Mouse (Mus musculus) 416B (cell line): ENCODE measurements around the gene Prune2.

Source experiments
- DNase-seq: peaks from one replicate; pipeline ENCODE4 v3.0.0; 2011; ENCODE audit warnings: low read depth

Prune2 gene

GRCm38 (mm10) chr19:17263679-17264370, 307.9 kb downstream of the Prune2 start:
- peak; percentile 84 for DNase-seq

DNA sequence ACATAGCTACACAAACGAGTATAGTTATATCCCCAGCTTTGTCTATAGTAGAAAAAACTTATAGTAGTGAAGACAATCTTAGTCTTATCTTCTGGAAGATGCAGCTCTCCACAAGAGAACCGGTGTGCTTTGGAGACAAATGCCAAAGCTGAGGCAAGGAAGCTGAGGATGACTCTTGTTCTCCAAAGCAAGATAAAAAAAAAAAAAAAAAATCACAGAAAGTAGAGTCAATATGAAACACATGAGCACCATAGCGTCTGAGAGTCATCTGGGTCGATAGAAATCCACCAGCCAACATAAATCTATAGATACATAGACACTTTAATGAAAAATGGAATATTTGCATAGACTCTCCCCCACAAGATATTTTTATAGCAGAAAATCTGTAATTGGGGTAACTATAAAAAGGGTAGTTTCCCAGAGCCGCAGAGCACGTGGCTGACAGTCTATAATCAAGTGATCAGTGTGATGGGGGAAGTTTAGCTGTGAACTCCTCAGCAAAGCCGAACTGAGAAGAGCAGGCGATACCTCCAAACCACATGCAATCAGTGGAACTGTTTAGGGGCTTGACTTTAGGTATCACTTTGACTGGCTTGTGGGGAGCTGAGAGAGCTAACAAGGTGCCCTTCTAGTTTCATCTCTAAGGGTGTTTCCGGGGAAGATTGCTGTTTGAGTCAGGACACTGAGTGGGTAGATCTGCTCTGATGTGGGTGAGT, 308.7 kb downstream of the Prune2 start:
- DNase-seq = no peak

DNA sequence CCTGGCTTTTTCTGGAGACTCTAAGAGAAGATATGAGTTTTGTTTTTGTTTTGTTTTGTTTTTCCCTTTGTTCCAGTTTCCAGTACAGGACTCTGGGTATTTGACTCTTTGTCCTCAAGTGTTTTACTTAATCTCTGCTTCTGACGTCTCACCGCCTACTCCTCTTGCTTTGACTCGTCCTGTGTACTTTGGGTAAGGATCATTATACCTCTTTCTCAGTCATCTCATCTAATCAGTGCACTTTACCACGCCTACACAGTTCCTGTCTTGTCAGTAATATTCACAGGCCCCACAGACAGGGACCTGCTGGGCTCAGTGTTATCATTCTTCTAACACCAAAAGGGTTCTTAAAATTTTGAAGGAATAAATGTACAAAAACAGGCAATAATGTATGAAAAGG, 312.8 kb downstream of the Prune2 start:
- no peak for DNase-seq

DNA sequence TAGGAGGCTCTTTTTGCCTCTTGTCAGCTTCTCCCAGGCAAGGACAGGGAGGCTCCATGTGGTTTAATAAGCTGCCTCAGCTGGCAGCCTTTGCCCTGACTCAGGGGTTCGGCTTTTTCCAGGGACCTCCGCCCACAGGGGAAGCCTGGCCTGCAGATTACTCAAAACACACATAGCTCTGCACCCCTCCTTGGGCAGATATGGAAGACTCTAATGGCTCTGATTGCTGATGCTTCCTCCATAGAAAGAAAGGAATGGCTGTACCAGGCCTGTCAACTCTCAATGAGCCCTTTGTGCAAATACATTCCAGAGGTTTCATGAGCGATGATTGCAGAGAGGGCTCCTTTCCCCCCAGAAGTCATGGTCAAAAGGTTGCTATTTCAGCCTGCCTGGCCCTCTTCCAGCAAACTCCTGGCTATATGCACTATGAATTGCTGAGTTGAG, 315.3 kb downstream of the Prune2 start:
- no peak for DNase-seq

DNA sequence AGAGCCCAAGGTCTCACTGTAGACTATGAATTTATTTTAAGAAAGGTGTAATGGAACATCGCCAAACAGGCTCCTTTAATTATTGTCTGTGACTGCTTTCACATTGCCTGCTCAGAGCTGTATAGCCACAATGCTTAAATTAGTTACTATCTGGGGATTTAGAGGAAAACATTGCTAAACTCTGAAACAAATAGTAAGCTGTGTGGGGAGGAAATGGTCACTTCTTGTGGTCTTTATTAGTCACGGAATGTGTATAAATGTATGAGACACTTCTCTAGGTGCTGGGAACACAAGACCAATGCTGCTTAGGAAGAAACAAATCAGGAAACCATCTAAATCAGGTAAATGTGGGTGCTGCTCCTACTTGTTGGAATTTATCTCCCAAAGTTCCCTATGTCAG, 317.1 kb downstream of the Prune2 start:
- peak; percentile 94 for DNase-seq
